Mouse (Mus musculus) thymus, postnatal 4 days (tissue): ENCODE data around the gene Naa38.

Experiments
- DNase-seq: peaks from one replicate; pipeline ENCODE4 v3.0.0; 2021

Naa38 gene

GRCm38 (mm10) chr11:69443328-69443727, 48.0 kb downstream of the Naa38 start:
- DNase-seq: no peak
